Mouse (Mus musculus) lung, postnatal 0 days (tissue): ENCODE data around the gene Nkx2-2.

Experiments
- CTCF ChIP-seq: IDR thresholded peaks from 2 replicates; pipeline ENCODE4 v1.5.1; 2016; ENCODE audit warnings: antibody characterized with exemption, mild to moderate bottlenecking
- EP300 ChIP-seq: IDR thresholded peaks from 2 replicates; pipeline ENCODE4 v1.6.1; 2016; ENCODE audit warnings: antibody characterized with exemption, mild to moderate bottlenecking, control low read depth

GRCm38 (mm10) chr2:147205076-147205615 lies 11.1 kb upstream of the Nkx2-2 start:
- no peak for TF ChIP-seq EP300
- peak; percentile 51 for TF ChIP-seq CTCF
